Mouse (Mus musculus): Measurements from ENCODE around the gene Olfr1354.
"Not testable (repeated sequence)": the region's sequence is repeated elsewhere in the genome, so short reads cannot be mapped to it uniquely, and the experiment has no call there.

Olfr1354 gene

DNA sequence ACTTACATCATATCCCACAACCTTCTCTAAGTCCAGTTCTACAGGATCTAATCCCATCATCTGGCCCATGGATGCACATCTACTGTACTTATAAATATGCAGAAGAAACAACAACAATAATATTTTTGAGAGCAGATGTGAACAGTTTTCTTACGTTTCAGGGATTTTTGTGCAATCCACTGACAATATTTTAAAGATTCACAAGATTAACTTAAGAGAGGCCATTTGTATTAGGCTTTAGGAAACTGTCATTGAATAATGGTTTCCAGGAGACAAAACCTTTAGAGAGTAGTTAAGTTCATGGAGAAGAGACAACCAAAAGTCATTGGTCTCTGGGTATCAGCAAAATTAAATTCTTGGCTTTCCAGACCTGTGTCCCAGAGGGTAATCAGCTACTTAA, at the start of gene Olfr1354:
Olfr1354 (plus strand) TSS at position 301 of the 400 bp plus-strand sequence.
- not testable (repeated sequence) for DNase-seq (ENCODE audit: low spot score in 2 of 2)

GRCm38 (mm10) chr10:78875240-78875639, 37.7 kb upstream of the Olfr1354 start, which contains the start of gene Olfr1355:
TSS of gene Olfr1355 (plus strand) at chr10:78875540.
- DNase-seq (ENCODE audit: low spot score in 2 of 2): no peak

DNA sequence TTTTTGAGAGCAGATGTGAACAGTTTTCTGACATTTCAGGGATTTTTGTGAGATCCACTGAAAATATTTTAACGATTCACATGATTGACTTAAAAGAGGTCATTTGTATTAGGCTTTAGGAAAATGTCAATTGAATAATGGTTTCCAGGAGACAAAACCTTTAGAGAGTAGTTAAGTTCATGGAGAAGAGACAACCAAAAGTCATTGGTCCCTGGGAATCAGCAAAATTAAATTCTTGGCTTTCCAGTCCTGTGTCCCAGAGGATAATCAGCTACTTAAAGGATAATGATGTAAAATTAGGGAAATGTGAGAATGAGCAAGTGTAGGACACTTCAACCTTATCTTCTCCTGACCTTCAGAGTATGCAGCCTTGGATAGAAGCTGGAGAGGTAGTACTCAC, 37.4 kb downstream of the Olfr1354 start, which contains the start of gene Olfr8:
Olfr8 (plus strand) TSS at position 301 of the 400 bp plus-strand sequence.
- DNase-seq (ENCODE audit: low spot score in 2 of 2): not testable (repeated sequence)

DNA sequence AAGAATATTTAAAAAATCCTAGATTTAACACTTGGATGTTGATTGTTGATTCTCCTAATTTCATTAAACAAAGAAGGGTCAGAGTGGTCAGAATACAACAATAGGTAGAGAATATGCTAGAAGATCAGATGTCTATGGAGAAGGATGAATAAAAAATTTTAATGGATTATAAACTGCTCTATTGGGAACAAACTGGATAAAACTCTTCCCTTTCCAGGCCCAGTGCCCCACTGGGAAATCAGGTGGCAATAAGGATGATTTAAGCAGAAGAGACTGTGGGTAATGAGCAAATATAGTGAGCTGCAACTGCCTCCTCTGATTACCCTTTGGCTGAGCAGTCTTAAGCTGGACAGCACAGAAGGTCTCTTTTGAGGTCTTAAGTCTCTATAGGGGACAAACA, 50.0 kb downstream of the Olfr1354 start, which contains the start of gene Olfr1353:
Olfr1353 (plus strand) TSS at position 301 of the 400 bp plus-strand sequence.
- DNase-seq (ENCODE audit: low spot score in 2 of 2): not testable (repeated sequence)

Measured in spleen, postnatal 36 days (tissue).